Mouse (Mus musculus) CD8-positive naive resting alpha-beta T cell, adult 2 months (primary cell): ENCODE measurements around the gene Crnn.

Experiments used
- DNase-seq, 2 experiments: peaks; one replicate each; pipeline ENCODE4 v3.0.0; 2022; ENCODE audit warnings: low read depth in 2 of 2, low spot score in 2 of 2

The Crnn gene

GRCm38 (mm10) chr3:93144510-93145051 is at the start of gene Crnn:
Gene Crnn (plus strand): TSS chr3:93144787.
- DNase-seq, result no peak

GRCm38 (mm10) chr3:93096447-93096846 is 48.1 kb upstream of the Crnn start:
- DNase-seq, result no peak

- DNase-seq, result no peak
Measured at GRCm38 (mm10) chr3:93111668-93112067, 32.9 kb upstream of the Crnn start.

GRCm38 (mm10) chr3:93114481-93114880 is 30.1 kb upstream of the Crnn start:
- no peak for DNase-seq

- DNase-seq, result no peak
Measured at GRCm38 (mm10) chr3:93119101-93119500, 25.5 kb upstream of the Crnn start.

- no peak for DNase-seq
Measured at GRCm38 (mm10) chr3:93128052-93128451, 16.5 kb upstream of the Crnn start.

GRCm38 (mm10) chr3:93129076-93129475 is 15.5 kb upstream of the Crnn start:
- no peak for DNase-seq

GRCm38 (mm10) chr3:93130460-93130859 is 14.1 kb upstream of the Crnn start:
- DNase-seq, result no peak

- no peak for DNase-seq
Measured at GRCm38 (mm10) chr3:93162502-93162901, 17.9 kb downstream of the Crnn start.

- no peak for DNase-seq
Measured at GRCm38 (mm10) chr3:93162996-93163592, 18.5 kb downstream of the Crnn start.

GRCm38 (mm10) chr3:93180856-93181255 is 36.3 kb downstream of the Crnn start:
- no peak for DNase-seq

- no peak for DNase-seq
Measured at GRCm38 (mm10) chr3:93196978-93197377, 52.4 kb downstream of the Crnn start, which contains the start of gene Flg2. Gene Flg2 (plus strand): TSS chr3:93197278.
